Mouse (Mus musculus) bone marrow macrophage, adult 2 months (primary cell): ENCODE measurements around the gene Spns1. TPM values are rescaled to one million over a fixed set of nuclear protein-coding genes. Genes with fewer than 3 reads are reported as not detected.
A peak's percentile ranks its signal among the peaks of the same experiment; 100 is the strongest.
"Not testable (repeated sequence)": the region's sequence is repeated elsewhere in the genome, so short reads cannot be mapped to it uniquely, and the experiment has no call there.

Experiments used
- H3K27ac ChIP-seq: 2 replicates; pipeline ENCODE4 v1.5.1; 2012; ENCODE audit warnings: low read depth, low read length; ENCODE audit not compliant: insufficient read depth
- H3K4me1 ChIP-seq: 2 replicates; pipeline ENCODE4 v1.6.1; 2012; ENCODE audit warnings: low read length; ENCODE audit not compliant: control insufficient read depth, insufficient read depth
- H3K4me3 ChIP-seq: 2 replicates; pipeline ENCODE4 v1.5.1; 2012; ENCODE audit warnings: mild to moderate bottlenecking, low read length, moderate library complexity; ENCODE audit not compliant: insufficient read depth
- CTCF ChIP-seq: IDR thresholded peaks from 2 replicates; pipeline ENCODE4 v1.5.1; 2012; ENCODE audit warnings: low read depth, mild to moderate bottlenecking, low read length, moderate library complexity
- POLR2A ChIP-seq: IDR thresholded peaks from 2 replicates; pipeline ENCODE4 v1.6.1; 2012; ENCODE audit warnings: mild to moderate bottlenecking, low read depth, low read length, borderline replicate concordance
- polyA plus RNA-seq: library from polyadenylated mRNA; stranded (reverse); fragments of >200 nt; gene quantifications from 2 replicates; pipeline ENCODE4 v1.2.4, GENCODE M21; 2012; ENCODE audit not compliant: missing spikeins, insufficient read depth, insufficient read length

Gene Spns1
- polyA plus RNA-seq, 1 experiment, result 41.1 TPM

DNA sequence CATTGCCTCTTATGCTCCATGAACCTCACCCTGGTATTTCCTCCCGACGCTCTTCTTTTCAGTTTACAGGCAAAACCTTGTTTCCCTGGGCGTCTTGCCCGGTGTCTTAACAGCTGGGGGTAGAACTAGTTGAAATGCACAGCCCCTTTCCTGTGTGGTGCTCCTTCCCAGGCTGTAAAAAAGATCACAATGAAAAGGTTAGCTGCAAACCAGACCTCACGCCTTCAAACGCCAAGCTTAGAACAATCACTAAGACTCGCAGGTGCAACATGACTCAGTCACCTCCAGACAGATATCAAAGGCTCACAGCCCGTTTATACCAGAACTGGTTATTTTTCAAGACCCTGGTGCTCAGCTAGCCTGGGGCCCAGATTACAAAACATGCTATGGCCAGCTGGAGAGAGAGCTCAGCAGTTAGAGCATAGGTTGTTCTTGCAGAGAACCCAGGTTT, 37.7 kb downstream of the Spns1 start:
- Histone ChIP-seq H3K27ac (no peak overlapping the region), H3K4me1 (peaks cover 5% of the 10 kb centered on the region), H3K4me3 (no peak overlapping the region)
- TF ChIP-seq POLR2A (no peak), CTCF (no peak)

DNA sequence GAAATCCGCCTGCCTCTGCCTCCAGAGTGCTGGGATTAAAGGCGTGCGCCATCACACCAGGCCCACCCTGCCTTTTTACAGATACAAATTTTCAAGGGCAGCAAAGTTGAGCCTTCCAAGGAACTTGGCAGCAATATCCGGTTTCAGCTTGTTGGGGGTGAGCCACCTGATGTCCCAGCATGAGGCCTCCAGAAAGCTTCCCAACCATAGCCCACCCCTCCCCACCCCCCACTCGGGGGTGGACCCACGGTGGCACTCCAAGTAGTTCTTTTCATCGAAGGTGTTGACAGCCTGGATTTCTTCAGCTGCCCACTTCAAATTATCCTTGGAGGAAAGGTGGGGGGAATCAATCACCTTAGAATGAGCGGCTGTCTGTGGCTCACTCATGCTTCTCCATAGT, 38.3 kb downstream of the Spns1 start:
- H3K27ac ChIP-seq, result no peak overlapping the region

DNA sequence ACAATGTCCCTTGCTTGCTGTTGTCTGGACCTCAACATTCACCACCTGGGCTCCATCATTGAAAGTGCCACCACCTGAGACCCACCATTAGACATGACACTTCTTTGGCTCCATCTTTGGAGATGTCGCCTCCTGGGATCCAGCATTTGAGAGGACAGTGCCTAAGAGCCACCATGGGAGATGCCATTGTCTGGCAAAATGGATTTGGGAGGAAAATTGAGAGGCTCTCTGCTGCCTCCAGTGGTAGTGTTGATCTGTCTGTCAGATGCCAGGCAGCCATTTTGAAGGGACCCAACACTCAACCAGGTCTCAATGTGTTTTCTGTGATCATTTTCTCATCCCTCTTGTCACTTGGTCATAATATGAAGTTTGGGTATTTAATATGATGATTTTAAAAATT, 41.7 kb downstream of the Spns1 start:
- Histone ChIP-seq H3K4me3 (no peak overlapping the region), H3K4me1 (peaks cover 2% of the 10 kb centered on the region), H3K27ac (no peak overlapping the region)
- TF ChIP-seq CTCF, result no peak
- TF ChIP-seq POLR2A, result no peak

More for the DNA sequence above, 38.3 kb downstream of the Spns1 start:
- H3K4me1 ChIP-seq, result peaks cover 5% of the 10 kb centered on the region
- no peak overlapping the region for H3K4me3 ChIP-seq
- TF ChIP-seq POLR2A, result no peak
- TF ChIP-seq CTCF, result no peak

DNA sequence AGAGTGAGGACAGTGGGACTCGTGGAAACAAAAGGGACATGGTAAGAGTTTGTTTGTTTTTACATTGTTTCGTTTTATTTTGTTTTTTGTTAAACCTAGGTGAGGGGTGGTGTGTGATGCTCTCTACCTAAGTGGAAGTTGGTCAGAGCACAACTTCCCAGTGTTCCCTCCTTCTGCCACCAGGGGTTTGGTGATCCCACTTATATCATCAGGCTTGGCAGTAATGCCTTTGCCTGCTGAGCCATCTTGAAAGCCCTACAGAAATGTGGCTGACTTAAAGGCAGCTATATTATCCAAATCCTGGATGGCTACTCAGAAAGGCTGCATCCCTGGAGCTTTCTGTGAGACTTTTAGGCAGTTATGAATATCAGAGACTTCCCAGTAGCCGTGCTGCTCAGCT, 44.6 kb downstream of the Spns1 start:
- TF ChIP-seq POLR2A (no peak), CTCF (no peak)
- Histone ChIP-seq H3K27ac (no peak overlapping the region), H3K4me3 (no peak overlapping the region), H3K4me1 (no peaks in the 10 kb centered on the region)

DNA sequence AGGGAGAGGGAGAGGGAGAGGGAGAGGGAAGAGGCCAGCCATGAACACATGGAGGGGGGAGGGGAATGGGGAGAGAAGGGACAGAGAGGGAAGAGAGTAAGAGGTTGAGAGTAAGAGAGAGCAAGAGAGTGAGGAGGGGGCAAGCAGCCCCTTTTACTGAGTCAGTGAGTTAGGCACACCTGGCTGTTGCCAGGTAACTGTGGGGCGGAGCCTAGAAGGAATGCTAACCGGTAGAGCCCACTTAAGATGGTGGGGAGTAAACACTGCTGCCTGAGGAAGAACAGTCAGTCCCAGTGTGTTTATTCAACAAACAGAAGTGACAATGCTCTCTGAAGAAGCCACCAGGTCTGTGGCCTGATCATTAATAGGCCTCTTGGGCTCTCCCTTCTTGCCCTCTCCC, 46.6 kb downstream of the Spns1 start:
- Histone ChIP-seq H3K4me1 (no peaks in the 10 kb centered on the region), H3K27ac (no peak overlapping the region), H3K4me3 (no peak overlapping the region)
- TF ChIP-seq CTCF (no peak), POLR2A (no peak)

DNA sequence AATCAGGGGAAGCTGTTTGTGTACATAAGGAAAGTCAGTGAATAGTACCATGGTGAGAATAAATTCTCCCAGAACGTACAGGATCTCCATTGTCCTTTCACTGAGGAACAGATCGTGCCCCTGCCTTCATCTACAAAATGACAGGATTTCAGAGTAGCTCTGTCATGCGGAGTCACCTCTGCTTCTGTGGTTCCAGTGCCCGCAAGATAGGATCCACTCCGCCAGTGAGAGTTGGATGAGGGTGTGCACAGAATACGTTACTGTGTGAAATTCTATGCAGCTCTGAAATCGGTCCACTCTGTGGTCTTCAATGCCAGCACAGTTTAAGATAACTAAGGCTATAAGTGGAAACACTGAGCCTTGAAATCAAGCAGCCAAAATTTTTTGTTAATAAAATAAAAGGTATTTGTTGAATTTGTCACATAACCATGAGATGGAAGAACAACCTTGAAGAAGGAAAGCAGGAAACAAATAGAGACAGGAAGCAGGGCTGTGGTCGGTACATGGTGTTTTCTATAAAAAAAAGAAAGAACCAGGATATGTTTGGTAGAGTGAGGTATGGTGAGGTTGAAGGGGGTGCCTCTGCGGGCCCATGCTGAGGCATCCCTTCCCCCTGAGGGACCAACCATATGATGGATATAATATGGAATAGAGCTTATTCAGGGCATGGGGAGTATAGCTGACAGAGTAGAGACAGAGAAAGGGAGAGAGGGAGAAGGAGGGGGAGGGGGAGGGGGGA, 47.2 kb downstream of the Spns1 start:
- no peak for TF ChIP-seq POLR2A
- no peak for TF ChIP-seq CTCF
- H3K27ac ChIP-seq, result no peak overlapping the region
- H3K4me3 ChIP-seq, result no peak overlapping the region
- H3K4me1 ChIP-seq, result no peaks in the 10 kb centered on the region

DNA sequence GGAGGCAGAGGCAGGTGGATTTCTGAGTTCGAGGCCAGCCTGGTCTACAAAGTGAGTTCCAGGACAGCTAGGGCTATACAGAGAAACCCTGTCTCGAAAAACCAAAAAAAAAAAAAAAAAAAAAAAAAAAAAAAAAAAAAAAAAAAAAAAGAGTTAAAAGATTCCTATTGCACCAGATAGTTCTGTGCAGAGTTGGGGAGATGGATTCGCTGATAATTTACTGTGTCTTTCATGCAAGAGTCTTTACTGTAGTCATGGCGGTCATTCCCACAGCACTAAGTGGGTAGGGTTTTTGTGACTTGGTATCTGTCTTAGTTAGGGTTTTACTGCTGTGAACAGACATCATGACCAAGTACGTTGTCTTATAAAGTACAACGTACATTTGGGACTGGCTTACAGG, 48.4 kb downstream of the Spns1 start:
- H3K27ac ChIP-seq, H3K4me1 ChIP-seq, H3K4me3 ChIP-seq: not testable (repeated sequence)

DNA sequence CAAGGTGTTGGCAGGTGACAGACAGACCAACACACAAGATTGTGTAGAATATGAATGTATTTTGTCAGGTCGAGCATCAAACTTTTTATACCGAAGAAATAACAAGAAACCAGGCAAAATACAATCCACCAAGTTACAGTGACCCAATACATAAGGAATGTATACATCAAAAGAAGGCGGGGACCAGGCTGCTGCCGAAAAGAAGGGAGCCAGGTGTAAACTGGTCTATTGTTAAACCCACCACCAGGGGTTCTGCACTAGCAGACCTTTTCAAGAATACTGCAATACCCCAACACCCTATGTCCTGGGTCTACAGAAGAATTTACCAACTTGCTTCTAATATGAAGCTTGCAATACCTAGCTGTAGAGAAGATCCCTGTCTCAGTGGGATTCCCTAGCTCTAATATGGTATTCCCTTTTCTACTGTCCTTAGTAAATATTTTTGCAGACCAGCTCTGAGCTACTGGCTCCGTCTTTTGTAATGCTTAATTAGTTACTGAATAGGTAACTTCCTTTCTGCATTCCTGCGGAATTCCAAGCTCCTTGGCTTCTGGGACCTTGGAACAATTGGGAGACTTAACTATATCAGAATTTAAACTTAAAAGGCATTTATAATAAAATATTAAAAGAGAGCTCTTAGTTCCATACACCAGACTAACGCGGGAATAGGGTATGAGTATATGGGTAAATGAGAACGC, 51.5 kb downstream of the Spns1 start:
- not testable (repeated sequence) for H3K4me1 ChIP-seq, H3K27ac ChIP-seq, H3K4me3 ChIP-seq

DNA sequence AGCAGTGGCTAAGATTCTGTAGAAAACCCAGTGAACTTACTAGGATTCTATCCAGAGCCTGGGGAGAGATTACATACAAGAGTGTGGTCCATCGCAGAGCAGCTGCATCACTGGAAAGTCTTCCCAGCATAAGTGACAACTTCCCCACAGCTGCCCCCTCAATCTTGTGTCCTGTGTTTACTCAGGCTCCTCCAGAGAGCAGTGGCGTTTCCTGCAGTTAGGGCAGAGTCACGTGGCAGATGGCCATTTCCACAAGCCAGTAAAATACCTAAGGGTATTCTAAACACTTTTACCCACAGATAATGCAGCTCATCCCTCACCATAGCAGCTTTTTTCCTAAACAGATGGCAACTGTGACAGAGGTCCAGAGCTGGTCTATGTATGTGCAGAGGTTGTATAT, 52.5 kb downstream of the Spns1 start:
- Histone ChIP-seq H3K4me3 (no peak overlapping the region), H3K4me1 (no peaks in the 10 kb centered on the region), H3K27ac (no peak overlapping the region)
- no peak for TF ChIP-seq POLR2A
- no peak for TF ChIP-seq CTCF

DNA sequence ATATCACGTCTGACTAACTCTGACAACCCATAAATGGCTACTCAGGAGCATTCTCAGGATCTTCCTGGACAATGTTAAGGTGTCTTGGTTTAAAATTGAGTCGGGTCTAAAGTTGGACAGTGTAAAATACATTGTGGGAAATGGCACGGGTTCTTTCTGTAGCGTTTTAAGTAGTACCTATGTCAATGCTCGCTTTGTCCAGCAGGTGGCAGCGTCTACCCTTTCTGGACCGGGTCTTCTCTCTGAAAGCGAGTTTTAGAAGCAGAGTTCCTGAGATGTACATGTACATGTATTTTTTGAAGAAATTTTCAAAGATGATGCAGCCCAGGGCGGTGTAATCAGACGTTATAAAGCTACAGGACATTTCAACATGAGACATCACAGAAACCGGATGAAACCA, 53.5 kb downstream of the Spns1 start:
- no peak overlapping the region for H3K4me3 ChIP-seq

More for the DNA sequence above, 53.5 kb downstream of the Spns1 start:
- TF ChIP-seq POLR2A (no peak), CTCF (peak; percentile 52; the same call in 1 of the 2 replicates)
- no peaks in the 10 kb centered on the region for H3K4me1 ChIP-seq
- H3K27ac ChIP-seq, result no peak overlapping the region

Other genes starting within 250 kb of the Spns1 start
- gene Xpo6, start 176.9 kb downstream of the Spns1 start, polyA plus RNA-seq, result 64.2 and 86.2 TPM in 2 replicates
- gene Sbk1, start 104.8 kb downstream of the Spns1 start, polyA plus RNA-seq, result 4.8 and 6.3 TPM in 2 replicates
- gene Lat, start 7.9 kb downstream of the Spns1 start, polyA plus RNA-seq, result 2.5 and 3.2 TPM in 2 replicates
- gene Nfatc2ip, start 19.3 kb upstream of the Spns1 start, polyA plus RNA-seq, result 9.5 and 10.3 TPM in 2 replicates
- not detected in 2 replicates for gene Cd19, start 37.4 kb upstream of the Spns1 start, polyA plus RNA-seq
- 25.3 and 30.6 TPM in 2 replicates for gene Rabep2, start 51.3 kb upstream of the Spns1 start, polyA plus RNA-seq
- gene Atp2a1, start 85.7 kb upstream of the Spns1 start, polyA plus RNA-seq, result 0.25 and 1.4 TPM in 2 replicates
- gene Sh2b1, start 98.0 kb upstream of the Spns1 start, polyA plus RNA-seq, result 26.1 and 27.6 TPM in 2 replicates
- gene Tufm, start 109.9 kb upstream of the Spns1 start, polyA plus RNA-seq, result 39.7 and 41.0 TPM in 2 replicates
- gene Atxn2l, start 126.0 kb upstream of the Spns1 start, polyA plus RNA-seq, result 128 and 131 TPM in 2 replicates
- 142 and 148 TPM in 2 replicates for gene Eif3c, start 189.0 kb upstream of the Spns1 start, polyA plus RNA-seq
- 83.3 and 84.3 TPM in 2 replicates for gene Apobr, start 207.5 kb upstream of the Spns1 start, polyA plus RNA-seq
- 219 and 238 TPM in 2 replicates for gene Cln3, start 208.4 kb upstream of the Spns1 start, polyA plus RNA-seq
- 2.9 and 3.3 TPM in 2 replicates for gene Il27, start 217.5 kb upstream of the Spns1 start, polyA plus RNA-seq